Mouse (Mus musculus) embryonic facial prominence, embryonic 13.5 days (tissue): Measurements from ENCODE around the gene Acadm. TPM values are rescaled to one million over a fixed set of nuclear protein-coding genes. Genes with fewer than 3 reads are reported as not detected.

Experiments
- ATAC-seq: fragments of 200-750 bp; cut with Nextera tagmentation; 2 replicates; pipeline ENCODE4 v1.8.0; 2017; ENCODE audit warnings: low read depth; ENCODE audit not compliant: insufficient number of reproducible peaks, insufficient read depth, low FRiP score, low TSS enrichment
- H3K27ac ChIP-seq: fragments of 300-500 bp; sonication (generic); 2 replicates; pipeline ENCODE4 v1.5.1; 2015; ENCODE audit warnings: moderate library complexity, mild to moderate bottlenecking, inconsistent platforms
- H3K27me3 ChIP-seq: fragments of 300-500 bp; sonication (generic); 2 replicates; pipeline ENCODE4 v1.6.1; 2015; ENCODE audit warnings: mild to moderate bottlenecking, inconsistent platforms
- H3K36me3 ChIP-seq: fragments of 300-500 bp; sonication (generic); 2 replicates; pipeline ENCODE4 v1.6.1; 2015; ENCODE audit warnings: mild to moderate bottlenecking, inconsistent platforms
- H3K4me1 ChIP-seq: fragments of 300-500 bp; sonication (generic); 2 replicates; pipeline ENCODE4 v1.6.1; 2015; ENCODE audit warnings: inconsistent platforms
- H3K4me2 ChIP-seq: fragments of 300-500 bp; sonication (generic); 2 replicates; pipeline ENCODE4 v1.6.1; 2015; ENCODE audit warnings: moderate library complexity, mild to moderate bottlenecking, inconsistent platforms
- H3K4me3 ChIP-seq: fragments of 300-500 bp; sonication (generic); 2 replicates; pipeline ENCODE4 v1.5.1; 2015; ENCODE audit warnings: mild to moderate bottlenecking, inconsistent platforms
- H3K9ac ChIP-seq: fragments of 300-500 bp; sonication (generic); 2 replicates; pipeline ENCODE4 v1.6.1; 2015; ENCODE audit warnings: mild to moderate bottlenecking, inconsistent platforms
- H3K9me3 ChIP-seq: fragments of 300-500 bp; sonication (generic); 2 replicates; pipeline ENCODE4 v1.6.1; 2016; ENCODE audit warnings: inconsistent platforms
- WGBS: fragments of 180-500 bp; shearing (Covaris S2); methylation state at CpG from one replicate; pipeline ENCODE4 v1.1.7; 2015; ENCODE audit warnings: mixed read lengths; 5-methylcytosine and 5-hydroxymethylcytosine counted together
- polyA plus RNA-seq: library from polyadenylated mRNA; unstranded; fragments of >200 nt; fragmentation: Nextera tagmentation; extraction: Ambion mirVana; gene quantifications from 2 replicates; pipeline ENCODE4 v1.2.1, GENCODE M21; 2015

Acadm gene
- polyA plus RNA-seq, 1 experiment from 2014 or later, result 65.6 TPM

GRCm38 (mm10) chr3:153911882-153912440 lies 32.5 kb downstream of the Acadm start:
- Histone ChIP-seq H3K4me1 (peaks cover 44% of the 10 kb centered on the region), H3K4me3 (peak overlapping the region; percentile 94), H3K27ac (peak overlapping the region; percentile 95), H3K36me3 (peaks cover 43% of the 10 kb centered on the region), H3K27me3 (no peaks in the 10 kb centered on the region), H3K9ac (peak overlapping the region; percentile 99), H3K9me3 (no peaks in the 10 kb centered on the region), H3K4me2 (peak overlapping the region; percentile 77)
- no peak for ATAC-seq
- WGBS, result 2% methylated on average over 12 of the region's 12 CpGs

- peak overlapping the region; percentile 77 for H3K4me2 ChIP-seq
- H3K36me3 ChIP-seq, result peaks cover 50% of the 10 kb centered on the region
- no peaks in the 10 kb centered on the region for H3K27me3 ChIP-seq
- peaks cover 44% of the 10 kb centered on the region for H3K4me1 ChIP-seq
- 44% methylated on average over 8 of the region's 8 CpGs for WGBS
- H3K9me3 ChIP-seq, result no peaks in the 10 kb centered on the region
- peak overlapping the region; percentile 94 for H3K4me3 ChIP-seq
- H3K27ac ChIP-seq, result peak overlapping the region; percentile 95; the same call in 1 of the 2 replicates
- H3K9ac ChIP-seq, result peak overlapping the region; percentile 99
- no peak for ATAC-seq
These were observed 33.1 kb downstream of the Acadm start for GRCm38 (mm10) chr3:153911197-153911881.

- no peak for ATAC-seq
- Histone ChIP-seq H3K9ac (peak overlapping the region; percentile 99), H3K27me3 (no peaks in the 10 kb centered on the region), H3K4me1 (peaks cover 44% of the 10 kb centered on the region), H3K36me3 (peaks cover 58% of the 10 kb centered on the region), H3K27ac (no peak overlapping the region), H3K4me2 (peak overlapping the region; percentile 77), H3K4me3 (peak overlapping the region; percentile 94), H3K9me3 (no peaks in the 10 kb centered on the region)
- WGBS, result 73% methylated on average over 7 of the region's 7 CpGs
These were observed 33.9 kb downstream of the Acadm start for GRCm38 (mm10) chr3:153910489-153910888.

DNA sequence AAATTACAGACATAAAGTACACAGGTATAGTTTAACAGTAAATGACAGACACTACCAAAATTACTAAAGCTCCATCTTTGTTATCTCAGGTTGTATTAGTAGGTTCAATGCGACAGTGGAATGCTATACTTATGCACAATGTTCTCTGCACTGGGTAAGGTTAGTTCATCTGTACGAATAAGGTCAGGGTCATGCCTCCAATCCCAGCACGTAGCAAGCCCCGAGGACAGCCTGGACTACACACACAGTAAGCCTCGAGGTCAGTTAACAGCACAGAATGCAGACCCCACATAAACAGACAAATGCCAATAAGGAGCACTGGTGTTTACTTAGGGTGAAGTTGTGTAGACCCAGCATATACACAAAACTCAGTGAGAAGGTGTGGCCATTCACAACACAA lies 35.5 kb downstream of the Acadm start:
- Histone ChIP-seq H3K4me3 (no peak overlapping the region), H3K4me2 (no peak overlapping the region), H3K27ac (no peak overlapping the region), H3K9ac (no peak overlapping the region), H3K36me3 (peaks cover 74% of the 10 kb centered on the region), H3K27me3 (no peaks in the 10 kb centered on the region), H3K9me3 (no peaks in the 10 kb centered on the region), H3K4me1 (peaks cover 42% of the 10 kb centered on the region)
- WGBS, result 63% methylated on average over 5 of the region's 5 CpGs
- ATAC-seq, result no peak

DNA sequence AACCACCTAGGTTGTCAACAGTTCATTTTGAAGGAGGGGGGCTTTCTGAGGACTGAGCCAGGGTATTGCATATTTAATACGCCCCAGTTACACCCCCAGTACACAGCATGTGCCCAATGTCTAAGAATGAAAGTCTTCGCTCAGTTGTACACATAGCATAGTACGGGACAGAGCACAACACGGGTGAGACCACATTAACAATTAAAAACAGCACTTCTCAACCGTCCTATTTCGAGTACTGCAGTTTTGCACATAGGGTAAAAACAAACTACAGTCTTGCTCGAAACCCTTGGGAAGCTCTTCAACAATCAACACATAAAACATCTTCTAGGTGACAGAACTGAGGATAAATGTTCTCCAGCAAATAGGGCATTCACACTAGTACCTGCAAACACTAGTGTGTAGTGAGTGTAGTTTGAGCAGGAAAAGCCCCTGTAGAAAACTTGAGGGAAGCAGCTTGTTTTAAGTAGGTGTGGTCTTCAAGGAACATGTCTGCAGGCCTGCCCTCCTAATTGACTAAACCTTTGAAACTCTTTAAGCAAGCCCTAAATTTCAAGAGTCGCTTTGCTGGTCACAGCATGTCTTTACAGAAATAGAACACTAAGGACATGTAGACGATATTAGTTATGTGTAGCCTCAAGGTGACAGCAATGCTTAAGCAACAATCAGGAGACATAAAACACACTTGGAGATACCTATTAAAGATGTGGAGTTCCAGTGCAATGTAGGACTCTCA lies 38.1 kb downstream of the Acadm start, which contains the start of gene Msh4:
Gene Msh4 (minus strand): TSS at position 3 of the 736 bp plus-strand sequence.
- 0 out of 2 replicates have a peak, but pooled peaks have one; percentile 12 for ATAC-seq
- H3K4me1 ChIP-seq, result peaks cover 33% of the 10 kb centered on the region
- no peak within 1 kb of the TSS for H3K9ac ChIP-seq
- peaks cover 82% of the 10 kb centered on the region for H3K36me3 ChIP-seq
- no peak within 1 kb of the TSS for H3K27ac ChIP-seq
- no peaks in the 10 kb centered on the region for H3K9me3 ChIP-seq
- H3K4me3 ChIP-seq, result no peak within 1 kb of the TSS
- WGBS, result 82% methylated on average over 9 of the region's 9 CpGs
- no peak within 1 kb of the TSS for H3K4me2 ChIP-seq
- no peaks in the 10 kb centered on the region for H3K27me3 ChIP-seq

DNA sequence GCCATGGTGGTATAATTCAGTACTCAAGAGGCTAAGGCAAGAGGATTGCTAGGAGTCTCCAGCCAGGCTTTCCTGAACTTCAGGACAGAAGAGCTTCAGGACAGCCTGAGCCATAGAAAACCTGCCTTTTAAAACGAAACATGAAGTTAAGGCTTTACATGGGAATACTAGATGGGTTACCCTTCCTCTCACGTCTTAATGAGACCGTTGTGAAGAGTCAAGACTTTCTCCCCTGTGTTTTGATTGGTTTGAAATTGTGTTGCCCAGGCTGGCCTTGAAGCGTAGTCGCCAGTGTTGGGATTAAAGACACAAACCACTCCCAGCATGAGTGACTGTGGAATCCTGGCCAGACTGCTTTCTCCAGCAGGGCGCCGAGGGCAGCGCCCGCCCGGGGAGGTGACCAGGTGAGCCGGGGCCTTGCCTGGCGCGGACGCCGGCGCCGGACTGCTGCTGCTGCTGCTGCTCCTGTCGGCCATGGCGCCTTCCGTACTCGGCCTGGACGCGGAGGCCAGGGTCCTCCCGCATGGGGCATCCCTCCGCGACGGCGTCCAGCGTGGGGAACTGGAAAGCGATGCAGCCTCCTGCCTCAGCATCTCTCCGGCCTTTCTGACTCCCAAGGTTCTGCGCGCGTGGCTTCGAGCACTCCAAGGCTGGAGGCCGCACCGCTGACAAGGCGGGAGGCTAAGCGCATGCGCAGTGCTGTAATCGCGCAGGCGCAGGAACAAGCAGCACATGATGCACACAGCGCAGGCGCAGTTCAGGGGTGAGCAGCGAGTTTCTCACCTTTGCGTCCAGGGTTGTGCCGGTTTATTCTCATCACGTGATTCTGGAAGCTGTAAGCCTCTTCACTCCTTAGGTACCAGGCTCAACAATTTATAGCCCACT lies 38.9 kb downstream of the Acadm start:
- Histone ChIP-seq H3K4me1 (peaks cover 25% of the 10 kb centered on the region), H3K9me3 (no peaks in the 10 kb centered on the region), H3K4me2 (no peak overlapping the region), H3K27me3 (no peaks in the 10 kb centered on the region), H3K36me3 (peaks cover 74% of the 10 kb centered on the region), H3K27ac (no peak overlapping the region), H3K9ac (no peak overlapping the region), H3K4me3 (no peak overlapping the region)
- 86% methylated on average over 49 of the region's 49 CpGs for WGBS
- peak; percentile 33; the same call in 1 of the 2 replicates for ATAC-seq

GRCm38 (mm10) chr3:153904586-153904985 lies 39.8 kb downstream of the Acadm start:
- no peak overlapping the region for H3K4me3 ChIP-seq
- no peak overlapping the region for H3K9ac ChIP-seq
- H3K4me2 ChIP-seq, result no peak overlapping the region
- 68% methylated on average over 6 of the region's 6 CpGs for WGBS
- no peak for ATAC-seq
- peaks cover 18% of the 10 kb centered on the region for H3K4me1 ChIP-seq
- peaks cover 65% of the 10 kb centered on the region for H3K36me3 ChIP-seq
- no peaks in the 10 kb centered on the region for H3K9me3 ChIP-seq
- H3K27me3 ChIP-seq, result no peaks in the 10 kb centered on the region
- H3K27ac ChIP-seq, result no peak overlapping the region

DNA sequence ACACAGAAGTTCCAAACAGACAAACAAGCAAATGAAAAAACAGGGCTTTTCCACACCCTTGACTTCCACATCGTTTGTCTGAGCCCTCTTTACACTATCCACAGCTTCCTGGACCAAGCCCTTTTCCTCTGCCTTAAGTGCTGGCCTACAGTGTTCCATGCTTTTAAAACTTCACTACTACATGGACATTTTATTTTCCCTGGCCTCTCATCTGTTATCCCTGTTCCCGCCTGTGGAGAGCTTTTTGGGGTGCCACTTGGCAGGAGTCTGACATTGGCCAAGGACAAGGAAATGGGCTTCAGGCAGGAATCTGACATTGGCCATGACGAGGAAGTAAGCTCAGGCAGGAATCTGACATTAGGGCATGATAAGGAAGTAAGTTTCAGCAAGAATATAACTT lies 41.8 kb downstream of the Acadm start:
- Histone ChIP-seq H3K4me2 (no peak overlapping the region), H3K4me1 (no peaks in the 10 kb centered on the region), H3K27ac (no peak overlapping the region), H3K27me3 (no peaks in the 10 kb centered on the region), H3K36me3 (peaks cover 45% of the 10 kb centered on the region), H3K9me3 (no peaks in the 10 kb centered on the region), H3K9ac (no peak overlapping the region), H3K4me3 (no peak overlapping the region)
- no peak for ATAC-seq
- 65% methylated on average over 3 of the region's 3 CpGs for WGBS

GRCm38 (mm10) chr3:153901904-153902303 lies 42.5 kb downstream of the Acadm start:
- Histone ChIP-seq H3K4me3 (no peak overlapping the region), H3K9me3 (no peaks in the 10 kb centered on the region), H3K4me2 (no peak overlapping the region), H3K9ac (no peak overlapping the region), H3K4me1 (no peaks in the 10 kb centered on the region), H3K27ac (no peak overlapping the region), H3K36me3 (peaks cover 38% of the 10 kb centered on the region), H3K27me3 (no peaks in the 10 kb centered on the region)
- no peak for ATAC-seq
- 70% methylated on average over 1 of the region's 1 CpGs for WGBS

GRCm38 (mm10) chr3:153897216-153897615 lies 47.2 kb downstream of the Acadm start:
- no peak for ATAC-seq
- Histone ChIP-seq H3K4me3 (no peak overlapping the region), H3K27me3 (no peaks in the 10 kb centered on the region), H3K9ac (no peak overlapping the region), H3K9me3 (no peaks in the 10 kb centered on the region), H3K27ac (no peak overlapping the region), H3K4me1 (no peaks in the 10 kb centered on the region), H3K36me3 (no peaks in the 10 kb centered on the region), H3K4me2 (no peak overlapping the region)
- 74% methylated on average over 6 of the region's 6 CpGs for WGBS

DNA sequence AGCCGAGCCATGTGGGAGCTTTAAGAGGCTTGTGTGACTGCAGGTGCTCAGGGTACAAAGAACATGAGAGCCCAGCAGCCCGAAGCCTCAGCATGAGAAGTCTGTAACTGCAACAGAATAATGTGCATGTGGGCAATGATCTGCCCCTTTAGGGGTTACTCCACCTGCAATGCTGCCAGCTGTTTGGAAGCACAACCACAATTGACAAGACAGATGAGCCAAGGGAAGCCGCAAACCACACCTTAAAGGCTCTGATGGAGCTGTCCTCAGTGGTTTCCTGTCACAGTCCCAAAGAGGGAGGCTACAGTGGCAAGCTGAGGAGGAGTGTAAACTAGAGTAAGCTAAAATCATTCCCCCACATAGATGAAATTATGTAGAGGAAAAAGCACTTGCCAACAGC lies 49.0 kb downstream of the Acadm start:
- Histone ChIP-seq H3K4me2 (no peak overlapping the region), H3K4me3 (no peak overlapping the region), H3K27me3 (no peaks in the 10 kb centered on the region), H3K27ac (no peak overlapping the region), H3K9me3 (no peaks in the 10 kb centered on the region), H3K9ac (no peak overlapping the region), H3K4me1 (no peaks in the 10 kb centered on the region), H3K36me3 (no peaks in the 10 kb centered on the region)
- 86% methylated on average over 3 of the region's 3 CpGs for WGBS
- ATAC-seq, result no peak
